Mouse (Mus musculus): Measurements from ENCODE around the gene Eif2d.

DNA sequence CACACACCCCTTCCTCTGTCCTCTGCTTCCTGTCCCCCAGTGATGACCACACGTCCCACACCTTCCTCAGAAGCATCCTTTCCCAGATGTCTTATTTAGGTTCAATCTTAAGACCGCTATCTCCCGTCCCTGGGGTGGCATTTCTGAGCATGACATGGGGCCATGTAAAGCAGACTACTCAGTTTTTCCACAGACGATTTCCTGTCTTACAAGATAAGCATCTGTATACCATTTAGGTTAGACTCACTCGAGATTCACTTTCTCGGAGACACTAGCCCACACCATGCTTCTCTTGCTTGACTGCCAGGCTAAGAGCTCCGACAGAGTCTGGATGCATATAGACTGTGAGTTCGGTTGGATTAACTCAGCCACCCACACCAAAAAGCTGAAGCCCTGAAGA, 51.5 kb downstream of the Eif2d start:
- TF ChIP-seq MAX (IDR thresholded peaks at IDR 0.05; ENCODE audit: low read depth) = no peak
- no peak for TF ChIP-seq POLR2A (IDR thresholded peaks at IDR 0.05; ENCODE audit: insufficient read length, low read depth)
- TF ChIP-seq TCF12 (IDR thresholded peaks at IDR 0.05; ENCODE audit: insufficient read depth, poor library complexity, severe bottlenecking) = no peak
- no peak for TF ChIP-seq MYOG (IDR thresholded peaks at IDR 0.05; ENCODE audit: control insufficient read depth in 1 of 3, insufficient read depth in 1 of 3, insufficient read length in 2 of 3, low read depth in 2 of 3)
- TF ChIP-seq MYOD1 (IDR thresholded peaks at IDR 0.05; ENCODE audit: control insufficient read depth in 1 of 3, insufficient read length in 2 of 3, low read depth in 2 of 3) = no peak
- TF ChIP-seq USF1 (IDR thresholded peaks at IDR 0.05; ENCODE audit: low read depth) = no peak
- TF ChIP-seq POLR2AphosphoS2 (IDR thresholded peaks at IDR 0.05; ENCODE audit: insufficient read length, low read depth) = no peak
- no peak for TF ChIP-seq CEBPB (IDR thresholded peaks at IDR 0.05; ENCODE audit: insufficient read depth, poor library complexity, severe bottlenecking)

Measured in myocyte (in vitro differentiated cells).